Mouse (Mus musculus) brown adipose tissue, adult 24 weeks (tissue): ENCODE results near the gene Tead1. TPM values are rescaled to one million over a fixed set of nuclear protein-coding genes. Genes with fewer than 3 reads are reported as not detected.

Experiments
- H3K27ac ChIP-seq: fragments of 200-500 bp; replicated peaks from 2 replicates; pipeline ENCODE4 v1.5.1; 2012; ENCODE audit warnings: low read depth, mild to moderate bottlenecking, low read length
- H3K4me1 ChIP-seq: fragments of 200-500 bp; 2 replicates; pipeline ENCODE4 v1.6.1; 2012; ENCODE audit warnings: low read length, mixed read lengths; ENCODE audit not compliant: control insufficient read depth, insufficient read depth, insufficient read length
- H3K4me3 ChIP-seq: fragments of 200-500 bp; 2 replicates; pipeline ENCODE4 v1.5.1; 2012; ENCODE audit warnings: low read depth, mild to moderate bottlenecking, low read length, moderate library complexity; ENCODE audit not compliant: insufficient read depth
- polyA plus RNA-seq: library from polyadenylated mRNA; stranded (reverse); fragments of >200 nt; gene quantifications from 2 replicates; pipeline ENCODE4 v1.2.4, GENCODE M21; 2012; ENCODE audit not compliant: missing spikeins, insufficient read depth, insufficient read length

The Tead1 gene
- polyA plus RNA-seq = 8.7 and 9.7 TPM in 2 replicates

DNA sequence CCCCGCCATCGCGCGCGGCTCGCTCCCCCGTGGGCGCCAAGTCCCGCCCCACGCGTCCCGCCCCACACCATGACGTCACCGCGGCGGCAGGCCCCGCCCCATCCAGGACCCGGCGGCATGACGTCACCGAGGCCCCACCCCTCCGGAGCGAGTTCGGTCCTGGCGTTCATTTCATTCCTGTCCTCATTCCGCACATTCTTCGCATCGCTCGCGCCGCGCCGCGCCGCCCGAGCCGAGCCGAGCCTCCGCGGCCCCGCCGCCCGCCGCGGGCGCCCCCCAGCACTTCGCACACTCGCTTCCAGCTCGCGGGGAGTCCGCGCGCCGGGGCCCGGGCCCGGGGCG is at the start of gene Tead1:
TSS of gene Tead1 (plus strand) at position 148 of the 342 bp plus-strand sequence.
- H3K27ac ChIP-seq = peak within 1 kb of the TSS; percentile 84
- peak within 1 kb of the TSS; percentile 92 for H3K4me3 ChIP-seq
- no peaks in the 10 kb centered on the region for H3K4me1 ChIP-seq

DNA sequence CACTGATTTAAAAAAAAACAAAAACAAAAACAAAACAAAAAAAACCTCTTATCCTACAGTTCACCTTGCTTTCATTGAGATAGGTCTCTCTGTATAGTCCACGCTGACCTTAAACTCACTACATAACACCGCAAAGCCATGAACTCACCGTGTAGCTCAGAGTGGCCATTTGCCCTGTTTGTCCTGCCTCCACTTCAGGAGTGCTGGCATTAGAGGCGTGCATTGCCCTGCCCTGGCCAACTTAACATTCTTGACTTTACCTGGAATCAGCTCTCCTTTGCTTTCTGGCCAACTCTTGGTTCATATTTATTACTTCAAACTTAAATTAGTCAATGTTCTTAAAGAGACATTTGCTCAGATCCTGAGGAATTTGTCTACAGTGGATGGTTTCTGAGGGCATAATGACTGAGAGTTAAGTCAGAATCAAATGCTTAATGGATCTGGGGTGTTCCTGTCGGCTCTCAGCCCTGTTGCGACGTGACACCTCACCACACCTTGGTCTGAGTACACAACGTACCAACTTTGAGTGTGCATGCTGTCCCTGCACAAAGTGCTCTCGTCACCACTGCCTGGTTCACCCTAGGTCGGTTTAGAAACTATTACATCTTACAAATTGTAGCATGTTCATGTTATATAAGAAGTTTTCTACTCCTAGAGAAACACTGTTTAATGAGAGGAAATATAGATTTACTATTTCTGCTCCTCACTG is 44.5 kb upstream of the Tead1 start:
- H3K27ac ChIP-seq = no peak overlapping the region
- no peak overlapping the region for H3K4me3 ChIP-seq
- H3K4me1 ChIP-seq = no peaks in the 10 kb centered on the region

DNA sequence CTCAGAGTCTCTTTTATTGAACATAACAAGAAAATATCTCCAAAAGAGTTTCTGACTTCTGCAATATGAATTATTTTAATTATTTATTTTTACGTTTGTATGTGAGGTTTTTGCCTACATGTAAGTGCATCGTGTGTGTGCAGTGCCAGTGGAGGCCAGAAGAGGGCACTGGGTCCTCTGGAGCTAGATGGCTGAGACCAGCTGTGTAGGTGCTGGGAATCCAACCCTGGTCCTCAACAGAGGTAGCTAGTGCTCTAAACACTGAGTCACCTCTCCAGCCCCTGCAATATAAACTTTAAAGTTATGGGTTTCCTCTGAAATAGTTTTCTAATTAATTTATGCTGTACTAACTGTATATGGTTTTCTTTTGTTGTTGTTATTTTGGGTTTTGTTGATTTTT is 43.2 kb upstream of the Tead1 start:
- H3K4me1 ChIP-seq = no peaks in the 10 kb centered on the region
- no peak overlapping the region for H3K27ac ChIP-seq
- no peak overlapping the region for H3K4me3 ChIP-seq

GRCm38 (mm10) chr7:112643866-112644543 is 35.1 kb upstream of the Tead1 start:
- Histone ChIP-seq H3K4me1 (peaks cover 3% of the 10 kb centered on the region; the same call in 1 of the 2 replicates), H3K4me3 (no peak overlapping the region), H3K27ac (peak overlapping the region; percentile 39; the same call in 1 of the 2 replicates)

DNA sequence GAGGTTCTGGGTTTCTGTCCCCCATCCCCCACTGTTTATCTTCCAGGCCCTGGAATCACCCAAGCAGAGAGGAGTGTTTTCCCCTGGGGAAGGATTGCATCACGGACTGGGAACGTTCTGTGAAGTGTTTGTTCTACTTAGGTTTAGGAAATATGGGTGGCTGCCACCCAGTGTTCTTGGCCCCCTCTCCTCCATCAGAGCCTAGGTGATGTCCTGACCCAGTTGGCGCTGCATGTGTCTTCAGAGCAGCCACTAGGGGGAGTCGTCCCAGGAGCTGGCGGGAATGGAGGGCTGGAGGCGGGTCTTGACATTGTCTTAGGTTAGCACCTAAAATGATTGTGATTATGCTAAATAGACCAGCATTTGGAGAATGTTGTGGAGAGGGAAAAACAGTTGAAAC is 34.4 kb upstream of the Tead1 start:
- H3K27ac ChIP-seq = peak overlapping the region; percentile 39; the same call in 1 of the 2 replicates

GRCm38 (mm10) chr7:112645724-112646123 is 33.4 kb upstream of the Tead1 start:
- H3K4me1 ChIP-seq = peaks cover 3% of the 10 kb centered on the region; the same call in 1 of the 2 replicates
- no peak overlapping the region for H3K4me3 ChIP-seq
- no peak overlapping the region for H3K27ac ChIP-seq

More for the DNA sequence above, 34.4 kb upstream of the Tead1 start:
- Histone ChIP-seq H3K4me1 (peaks cover 3% of the 10 kb centered on the region; the same call in 1 of the 2 replicates), H3K4me3 (no peak overlapping the region)

GRCm38 (mm10) chr7:112647417-112647816 is 31.7 kb upstream of the Tead1 start:
- H3K27ac ChIP-seq = no peak overlapping the region
- H3K4me3 ChIP-seq = no peak overlapping the region

GRCm38 (mm10) chr7:112656141-112656662 is 22.9 kb upstream of the Tead1 start:
- no peak overlapping the region for H3K27ac ChIP-seq

More at GRCm38 (mm10) chr7:112647417-112647816, 31.7 kb upstream of the Tead1 start:
- peaks cover 3% of the 10 kb centered on the region; the same call in 1 of the 2 replicates for H3K4me1 ChIP-seq

DNA sequence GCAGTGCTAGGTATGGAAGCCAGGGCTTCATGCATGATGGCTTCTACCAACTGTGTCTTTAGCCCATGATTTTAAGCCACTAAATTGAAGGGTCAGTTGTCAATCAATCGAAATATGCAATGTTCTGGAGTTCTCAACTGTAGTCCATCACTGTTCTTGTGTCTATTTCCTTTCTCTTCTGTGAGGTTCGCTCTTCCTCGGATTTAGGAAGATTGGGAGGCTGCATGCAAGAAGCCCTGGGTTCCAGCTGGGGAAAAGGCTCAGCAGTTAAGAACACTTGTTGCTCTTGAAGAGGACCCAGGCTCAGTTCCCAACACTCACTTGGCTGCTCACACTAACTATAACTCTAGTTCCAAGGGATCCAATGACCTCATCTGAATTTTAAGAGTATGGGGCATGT is 20.2 kb upstream of the Tead1 start:
- Histone ChIP-seq H3K4me3 (no peak overlapping the region), H3K27ac (no peak overlapping the region), H3K4me1 (peaks cover 10% of the 10 kb centered on the region)

More at GRCm38 (mm10) chr7:112656141-112656662, 22.9 kb upstream of the Tead1 start:
- Histone ChIP-seq H3K4me3 (no peak overlapping the region), H3K4me1 (peaks cover 6% of the 10 kb centered on the region; the same call in 1 of the 2 replicates)

DNA sequence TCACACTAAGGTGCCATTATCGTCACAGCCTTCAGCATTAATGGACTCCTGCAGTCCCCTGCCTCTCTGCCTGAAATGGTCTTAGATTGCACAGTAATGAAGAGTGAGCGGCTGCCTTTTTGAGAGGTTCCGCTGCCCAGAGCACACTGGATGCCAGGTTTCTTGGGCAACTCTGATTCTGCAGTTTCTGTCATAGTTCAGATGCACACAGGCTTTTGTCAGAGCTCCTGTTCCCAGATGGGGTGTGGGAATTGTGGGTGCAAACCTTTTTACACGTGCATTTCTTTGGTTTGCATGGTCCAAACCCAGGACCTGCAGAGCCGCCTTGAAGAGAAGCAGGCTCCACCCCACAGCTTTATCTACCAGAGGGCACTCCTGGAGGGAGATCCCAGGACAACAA is 19.3 kb upstream of the Tead1 start:
- Histone ChIP-seq H3K4me1 (peaks cover 10% of the 10 kb centered on the region), H3K27ac (no peak overlapping the region), H3K4me3 (no peak overlapping the region)

GRCm38 (mm10) chr7:112660325-112660724 is 18.8 kb upstream of the Tead1 start:
- H3K4me1 ChIP-seq = peaks cover 10% of the 10 kb centered on the region
- H3K4me3 ChIP-seq = no peak overlapping the region
- H3K27ac ChIP-seq = no peak overlapping the region

GRCm38 (mm10) chr7:112662398-112663313 is 16.5 kb upstream of the Tead1 start:
- H3K4me3 ChIP-seq = no peak overlapping the region
- no peak overlapping the region for H3K27ac ChIP-seq
- H3K4me1 ChIP-seq = peaks cover 5% of the 10 kb centered on the region; the same call in 1 of the 2 replicates

DNA sequence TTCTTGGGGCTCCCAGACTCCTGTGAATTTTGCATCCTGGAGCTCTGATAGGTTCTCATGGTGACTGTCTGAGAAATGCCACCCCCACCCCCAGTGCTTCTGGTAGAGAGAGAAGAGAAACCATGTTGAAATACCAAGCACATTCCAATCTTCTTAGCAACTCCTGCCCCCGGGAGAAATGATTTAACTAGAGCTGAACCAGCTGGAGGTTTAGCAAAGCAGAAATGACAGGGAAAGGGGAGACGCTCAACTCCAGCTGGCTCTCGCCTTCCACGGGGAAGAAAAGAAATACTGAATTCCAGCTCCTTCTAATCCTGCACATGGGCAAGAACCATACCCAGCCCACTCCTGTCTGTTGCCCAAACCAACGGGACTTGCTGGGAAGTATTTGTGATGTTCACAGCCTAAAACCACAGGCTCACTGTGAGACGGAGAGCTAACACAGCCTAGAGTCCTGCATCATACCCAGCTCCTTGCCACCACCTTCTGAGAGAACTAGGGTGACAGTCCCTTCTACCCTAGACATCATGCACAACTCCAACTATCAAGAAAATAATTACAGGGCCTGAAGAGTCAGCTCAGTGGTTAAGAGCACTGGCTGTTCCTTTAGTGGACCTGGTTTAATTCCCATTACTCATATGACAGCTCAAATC is 15.7 kb upstream of the Tead1 start:
- H3K4me1 ChIP-seq = peaks cover 5% of the 10 kb centered on the region; the same call in 1 of the 2 replicates
- peak overlapping the region; percentile 73 for H3K27ac ChIP-seq
- H3K4me3 ChIP-seq = 0 out of 2 replicates have a peak overlapping the region, but pooled peaks have one; percentile 15

- no peak overlapping the region for H3K4me3 ChIP-seq
- H3K4me1 ChIP-seq = no peaks in the 10 kb centered on the region
- H3K27ac ChIP-seq = no peak overlapping the region
Measured at GRCm38 (mm10) chr7:112669993-112670392, 9.1 kb upstream of the Tead1 start.
